Mouse (Mus musculus) MN1 (cell line): ENCODE measurements around the gene Vps41.

Experiments
- DNase-seq: peaks from one replicate; pipeline ENCODE4 v3.0.0-alpha.2; 2016; ENCODE audit warnings: low spot score

Gene Vps41

GRCm38 (mm10) chr13:18794454-18794853 is 77.4 kb downstream of the Vps41 start:
- DNase-seq, result no peak

- DNase-seq, result no peak
These were observed 80.5 kb downstream of the Vps41 start for GRCm38 (mm10) chr13:18797555-18797954.

GRCm38 (mm10) chr13:18800434-18800833 is 83.3 kb downstream of the Vps41 start:
- no peak for DNase-seq

GRCm38 (mm10) chr13:18809465-18809864 is 92.4 kb downstream of the Vps41 start:
- DNase-seq, result no peak

GRCm38 (mm10) chr13:18809978-18810675 is 93.0 kb downstream of the Vps41 start:
- DNase-seq, result peak; percentile 72

- DNase-seq, result no peak
These were observed 107.5 kb downstream of the Vps41 start for GRCm38 (mm10) chr13:18824420-18825123.

- DNase-seq, result no peak
These were observed 109.9 kb downstream of the Vps41 start for GRCm38 (mm10) chr13:18827029-18827428.

GRCm38 (mm10) chr13:18830486-18830885 is 113.4 kb downstream of the Vps41 start:
- DNase-seq, result no peak

- no peak for DNase-seq
These were observed 122.1 kb downstream of the Vps41 start for GRCm38 (mm10) chr13:18839231-18839630.

GRCm38 (mm10) chr13:18840366-18840765 is 123.3 kb downstream of the Vps41 start:
- no peak for DNase-seq

GRCm38 (mm10) chr13:18841019-18841418 is 123.9 kb downstream of the Vps41 start:
- no peak for DNase-seq

- no peak for DNase-seq
These were observed 124.7 kb downstream of the Vps41 start for GRCm38 (mm10) chr13:18841752-18842282.

GRCm38 (mm10) chr13:18842556-18842955 is 125.5 kb downstream of the Vps41 start:
- no peak for DNase-seq

GRCm38 (mm10) chr13:18843546-18843945 is 126.5 kb downstream of the Vps41 start:
- DNase-seq, result no peak

GRCm38 (mm10) chr13:18847386-18847785 is 130.3 kb downstream of the Vps41 start:
- DNase-seq, result no peak

GRCm38 (mm10) chr13:18849563-18849962 is 132.5 kb downstream of the Vps41 start:
- DNase-seq, result no peak

- DNase-seq, result no peak
These were observed 134.1 kb downstream of the Vps41 start for GRCm38 (mm10) chr13:18851182-18851581.

GRCm38 (mm10) chr13:18852718-18853117 is 135.6 kb downstream of the Vps41 start:
- DNase-seq, result no peak

- no peak for DNase-seq
These were observed 139.1 kb downstream of the Vps41 start for GRCm38 (mm10) chr13:18856026-18856802.

GRCm38 (mm10) chr13:18858183-18858582 is 141.1 kb downstream of the Vps41 start:
- no peak for DNase-seq

- DNase-seq, result no peak
These were observed 142.3 kb downstream of the Vps41 start for GRCm38 (mm10) chr13:18859389-18859788.

GRCm38 (mm10) chr13:18868030-18868490 is 151.0 kb downstream of the Vps41 start:
- no peak for DNase-seq
